Mouse (Mus musculus): ENCODE data around the gene Grik4.

DNA sequence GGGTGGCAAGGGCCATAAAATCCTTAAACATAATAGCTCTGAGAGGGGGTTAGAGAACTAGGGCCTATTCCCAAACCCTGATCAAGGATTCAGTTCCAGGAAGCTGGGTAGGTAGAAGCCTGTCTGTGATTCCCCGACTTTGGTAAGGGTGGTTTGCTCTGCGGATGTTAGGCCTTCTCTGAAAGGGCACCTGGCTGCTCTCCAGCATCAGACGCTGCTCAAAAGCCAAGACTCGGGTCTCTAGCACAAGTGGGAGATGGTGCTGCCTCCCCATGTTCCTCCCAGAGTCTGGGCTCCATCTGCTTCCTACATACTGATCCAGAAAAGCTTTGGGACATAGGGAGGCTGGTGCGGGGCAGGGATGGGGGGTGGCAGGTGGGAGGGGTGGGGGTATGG is 270.3 kb downstream of the Grik4 start:
- TF ChIP-seq CTCF (conservative IDR thresholded peaks at IDR 0.05; ENCODE audit: low read length) = no peak
- no peak for TF ChIP-seq POU5F1 (IDR thresholded peaks at IDR 0.05; ENCODE audit: borderline replicate concordance, low read length)

Measured in E14TG2a.4 (cell line).